Comparison of ENCODE assay signal across 12 mouse cellular contexts in genomic region chr7:107516704-107517410, GRCm38 (mm10). TPM values are rescaled to one million over a fixed set of nuclear protein-coding genes. Genes with fewer than 3 reads are reported as not detected.
DNase-seq lines count a peak whose midpoint lies in the region; ATAC-seq lines count a peak whose summit lies in the region.
"Had no signal": no experiment of that assay in that cellular context is flagged by ENCODE, and none has a peak within 500 bp of the region (broad histone marks: within the 10 kb centered on the region; RNA-seq: fewer than 3 reads in every experiment).

No protein-coding gene starts in this region.

- H3K27me3 ChIP-seq in kidney, embryonic 16.5 days (ENCODE audit: insufficient read depth, low read length): no peaks in the 10 kb centered on the region
- H3K27me3 ChIP-seq in kidney, embryonic 14.5 days (ENCODE audit: control insufficient read depth, insufficient read depth, low read length): no peaks in the 10 kb centered on the region
- no peaks in the 10 kb centered on the region for H3K27me3 ChIP-seq in forebrain, embryonic 16.5 days (replicated peaks; ENCODE audit: control insufficient read depth, insufficient read depth, low read length)
- no peaks in the 10 kb centered on the region for H3K27me3 ChIP-seq in midbrain, embryonic 12.5 days
- H3K27me3 ChIP-seq: heart, embryonic 13.5 days had no signal

- no peaks in the 10 kb centered on the region for H3K36me3 ChIP-seq in kidney, embryonic 16.5 days (ENCODE audit: insufficient read depth, low read length)
- H3K36me3 ChIP-seq in kidney, embryonic 14.5 days (ENCODE audit: control insufficient read depth, insufficient read depth, low read length): no peaks in the 10 kb centered on the region
- H3K36me3 ChIP-seq in forebrain, embryonic 16.5 days (ENCODE audit: control insufficient read depth, insufficient read depth): no peaks in the 10 kb centered on the region
- H3K36me3 ChIP-seq in midbrain, embryonic 12.5 days: no peaks in the 10 kb centered on the region
- H3K36me3 ChIP-seq: heart, embryonic 13.5 days had no signal

- H3K9ac ChIP-seq in kidney, embryonic 16.5 days (replicated peaks; ENCODE audit: low read length): no peak overlapping the region
- no peak overlapping the region for H3K9ac ChIP-seq in kidney, embryonic 14.5 days (ENCODE audit: low read depth, low read length)
- no peak overlapping the region for H3K9ac ChIP-seq in forebrain, embryonic 16.5 days (replicated peaks; ENCODE audit: low read depth, low read length)
- no peak overlapping the region for H3K9ac ChIP-seq in midbrain, embryonic 12.5 days (replicated peaks)
- H3K9ac ChIP-seq: heart, embryonic 13.5 days had no signal

- 27% methylated on average over 8 of the region's 8 CpGs for WGBS in kidney, embryonic 16.5 days
- WGBS in kidney, embryonic 14.5 days: 42% methylated on average over 8 of the region's 8 CpGs
- WGBS in forebrain, embryonic 16.5 days: 28% methylated on average over 8 of the region's 8 CpGs
- 60% methylated on average over 8 of the region's 8 CpGs for WGBS in midbrain, embryonic 12.5 days

- intact Hi-C loops in gastrocnemius, postnatal 14 days (cut with DNase I; ENCODE audit: low total_unique reads): no loop called here

- peak; percentile 49 for DNase-seq in Muller cell, postnatal 12 days (ENCODE audit: inconsistent ontology term)
- DNase-seq in right cerebral cortex, postnatal 14 days: no peak
- DNase-seq in gastrocnemius, postnatal 14 days: no peak
- DNase-seq: cerebellum, adult 9-10 months; right cerebral cortex, postnatal 4 days; thymus, postnatal 36 days had no signal

- H3K4me3 ChIP-seq in kidney, embryonic 16.5 days (ENCODE audit: low read length): no peak overlapping the region
- H3K4me3 ChIP-seq in kidney, embryonic 14.5 days (ENCODE audit: low read length): no peak overlapping the region
- no peak overlapping the region for H3K4me3 ChIP-seq in forebrain, embryonic 16.5 days (replicated peaks; ENCODE audit: low read length)
- H3K4me3 ChIP-seq in midbrain, embryonic 12.5 days: no peak overlapping the region
- H3K4me3 ChIP-seq: heart, embryonic 13.5 days had no signal

- peak; percentile 60 for ATAC-seq in kidney, embryonic 16.5 days (ENCODE audit: low FRiP score, low TSS enrichment)
- no peak for ATAC-seq in kidney, embryonic 14.5 days (ENCODE audit: low FRiP score, low TSS enrichment)
- peak; percentile 65 for ATAC-seq in forebrain, embryonic 16.5 days
- ATAC-seq in midbrain, embryonic 12.5 days (ENCODE audit: low FRiP score, low read depth): peak; percentile 38; the same call in 1 of the 2 replicates
- ATAC-seq in CD4-positive, CD25-positive, alpha-beta regulatory T cell, adult 4 months: no peak

- H3K27ac ChIP-seq in kidney, embryonic 16.5 days (ENCODE audit: low read length): peak overlapping the region; percentile 34; the same call in 1 of the 2 replicates
- no peak overlapping the region for H3K27ac ChIP-seq in kidney, embryonic 14.5 days (ENCODE audit: low read depth, low read length)
- no peak overlapping the region for H3K27ac ChIP-seq in forebrain, embryonic 16.5 days (ENCODE audit: low read length)
- no peak overlapping the region for H3K27ac ChIP-seq in midbrain, embryonic 12.5 days (replicated peaks)
- H3K27ac ChIP-seq: heart, embryonic 13.5 days had no signal

- no peaks in the 10 kb centered on the region for H3K9me3 ChIP-seq in kidney, embryonic 16.5 days (ENCODE audit: low read length)
- no peaks in the 10 kb centered on the region for H3K9me3 ChIP-seq in kidney, embryonic 14.5 days (ENCODE audit: control insufficient read depth, low read length)
- no peaks in the 10 kb centered on the region for H3K9me3 ChIP-seq in forebrain, embryonic 16.5 days (ENCODE audit: control insufficient read depth, low read length)
- no peaks in the 10 kb centered on the region for H3K9me3 ChIP-seq in midbrain, embryonic 12.5 days
- H3K9me3 ChIP-seq: heart, embryonic 13.5 days had no signal

- H3K4me2 ChIP-seq in kidney, embryonic 16.5 days (replicated peaks; ENCODE audit: low read depth, low read length): no peak overlapping the region
- no peak overlapping the region for H3K4me2 ChIP-seq in kidney, embryonic 14.5 days (replicated peaks; ENCODE audit: low read depth, low read length)
- H3K4me2 ChIP-seq in forebrain, embryonic 16.5 days (ENCODE audit: low read length): no peak overlapping the region
- H3K4me2 ChIP-seq in midbrain, embryonic 12.5 days (replicated peaks): no peak overlapping the region
- H3K4me2 ChIP-seq: heart, embryonic 13.5 days had no signal

- peaks cover 7% of the 10 kb centered on the region for H3K4me1 ChIP-seq in kidney, embryonic 16.5 days (ENCODE audit: insufficient read depth, low read length)
- 0 out of 2 replicates have a peak, but pooled peaks cover 4% of the 10 kb centered on the region for H3K4me1 ChIP-seq in kidney, embryonic 14.5 days (ENCODE audit: control insufficient read depth, insufficient read depth, low read length)
- H3K4me1 ChIP-seq in forebrain, embryonic 16.5 days (replicated peaks; ENCODE audit: control insufficient read depth, insufficient read depth, low read length): peaks cover 10% of the 10 kb centered on the region
- peaks cover 5% of the 10 kb centered on the region; the same call in 1 of the 2 replicates for H3K4me1 ChIP-seq in midbrain, embryonic 12.5 days

RNA-seq across cellular contexts. Expression of gene Olfml1, which starts 50.4 kb away (rescaled TPM):
- 24.3 and 26.4 TPM in 2 replicates for polyA plus RNA-seq in kidney, embryonic 16.5 days (2015; fragmentation: Nextera tagmentation; extraction: Ambion mirVana)
- polyA plus RNA-seq in kidney, embryonic 14.5 days (2014; fragmentation: Nextera tagmentation; extraction: Ambion mirVana): 17.5 and 24.8 TPM in 2 replicates
- polyA plus RNA-seq in forebrain, embryonic 16.5 days (2015; fragmentation: Nextera tagmentation; extraction: Ambion mirVana): 2.6 and 4.5 TPM in 2 replicates
- polyA plus RNA-seq in midbrain, embryonic 12.5 days (2016; fragmentation: Nextera tagmentation; extraction: Ambion mirVana): 4.3 and 8.6 TPM in 2 replicates
- under 1 TPM in 1 of 2 experiments, not detected in 1; 0.26 TPM for polyA plus RNA-seq in CD4-positive, CD25-positive, alpha-beta regulatory T cell, adult 4 months (2017; shearing (Covaris generic))
- total RNA-seq in gastrocnemius, postnatal 14 days (2021): 1 to 10 TPM; 5.9 to 7.0 TPM

Comparison
In these comparisons a context has a peak if more than half of its experiments do, and no peak if none do; other contexts are left out.
1. ATAC-seq: peak in kidney, embryonic 16.5 days (single experiment), forebrain, embryonic 16.5 days (single experiment) and midbrain, embryonic 12.5 days (single experiment); none in kidney, embryonic 14.5 days (single experiment) and CD4-positive, CD25-positive, alpha-beta regulatory T cell, adult 4 months (single experiment).